Comparison of ENCODE assay signal across 11 mouse cellular contexts in the genomic region with DNA sequence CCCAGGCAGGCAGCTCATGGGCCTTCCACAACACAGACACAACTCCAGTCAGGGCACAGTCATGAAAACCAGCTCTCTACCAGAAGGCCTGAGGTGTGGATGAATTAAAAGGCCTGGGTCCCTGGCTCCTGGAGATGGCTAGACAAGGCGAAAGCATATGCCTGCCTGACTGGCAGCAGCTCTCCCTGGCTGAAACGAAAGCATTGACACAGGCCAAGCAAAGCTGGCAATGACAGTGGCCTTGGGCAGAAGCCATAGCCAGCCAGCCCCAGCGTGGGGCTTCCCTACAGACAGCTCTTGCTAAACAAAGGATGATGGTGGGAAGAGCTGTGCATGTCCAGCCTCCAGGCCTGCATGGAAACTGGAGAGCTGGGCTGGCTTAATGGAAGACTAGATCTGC.
DNase-seq lines count a peak whose midpoint lies in the region; ATAC-seq and TF ChIP-seq lines count a peak whose summit lies in the region.
"Had no signal": no experiment of that assay in that cellular context is flagged by ENCODE, and none has a peak within 500 bp of the region (broad histone marks: within the 10 kb centered on the region; RNA-seq: fewer than 3 reads in every experiment).

No protein-coding gene starts in this region.

- no peaks in the 10 kb centered on the region for H3K36me3 ChIP-seq in forebrain, embryonic 10.5 days (replicated peaks)
- no peaks in the 10 kb centered on the region for H3K36me3 ChIP-seq in forebrain, embryonic 12.5 days (replicated peaks)
- no peaks in the 10 kb centered on the region for H3K36me3 ChIP-seq in neural tube, embryonic 13.5 days
- H3K36me3 ChIP-seq in embryonic facial prominence, embryonic 15.5 days: no peaks in the 10 kb centered on the region
- H3K36me3 ChIP-seq in midbrain, postnatal 0 days (ENCODE audit: insufficient read depth, low read length): no peaks in the 10 kb centered on the region
- H3K36me3 ChIP-seq in liver, embryonic 11.5 days (ENCODE audit: control insufficient read depth, insufficient read depth, low read length): no peaks in the 10 kb centered on the region
- H3K36me3 ChIP-seq: heart, embryonic 15.5 days had no signal

- no peak overlapping the region for H3K9ac ChIP-seq in forebrain, embryonic 12.5 days
- no peak overlapping the region for H3K9ac ChIP-seq in neural tube, embryonic 13.5 days
- H3K9ac ChIP-seq in embryonic facial prominence, embryonic 15.5 days: no peak overlapping the region
- H3K9ac ChIP-seq in midbrain, postnatal 0 days (replicated peaks; ENCODE audit: low read length, poor library complexity, severe bottlenecking): no peak overlapping the region
- H3K9ac ChIP-seq in liver, embryonic 11.5 days (ENCODE audit: low read depth, low read length): no peak overlapping the region
- H3K9ac ChIP-seq: heart, embryonic 15.5 days; liver, embryonic 14.5 days had no signal

- no peak for TF ChIP-seq CTCF in midbrain, postnatal 0 days (IDR thresholded peaks at IDR 0.05)

- H3K27ac ChIP-seq in forebrain, embryonic 10.5 days: peak overlapping the region; percentile 71
- no peak overlapping the region for H3K27ac ChIP-seq in forebrain, embryonic 12.5 days
- peak overlapping the region; percentile 56; the same call in 1 of the 2 replicates for H3K27ac ChIP-seq in neural tube, embryonic 13.5 days (replicated peaks)
- H3K27ac ChIP-seq in embryonic facial prominence, embryonic 15.5 days (replicated peaks): peak overlapping the region; percentile 39; the same call in 1 of the 2 replicates
- no peak overlapping the region for H3K27ac ChIP-seq in midbrain, postnatal 0 days (ENCODE audit: low read depth, low read length)
- H3K27ac ChIP-seq in liver, embryonic 11.5 days (ENCODE audit: low read depth, low read length): no peak overlapping the region
- H3K27ac ChIP-seq: heart, embryonic 15.5 days; layer of hippocampus, adult 2 months; liver, embryonic 14.5 days had no signal

- WGBS in forebrain, embryonic 10.5 days: 77% methylated on average over 3 of the region's 3 CpGs
- WGBS in forebrain, embryonic 12.5 days: 78% methylated on average over 3 of the region's 3 CpGs
- WGBS in neural tube, embryonic 13.5 days: 65% methylated on average over 3 of the region's 3 CpGs
- WGBS in embryonic facial prominence, embryonic 15.5 days: 64% methylated on average over 3 of the region's 3 CpGs
- WGBS in midbrain, postnatal 0 days: 58% methylated on average over 3 of the region's 3 CpGs
- WGBS in liver, embryonic 11.5 days: 71% methylated on average over 3 of the region's 3 CpGs

- no peak for DNase-seq in forebrain, embryonic 10.5 days (ENCODE audit: extremely low spot score, low spot score)
- no peak for DNase-seq in neural tube, embryonic 10.5 days (ENCODE audit: extremely low spot score, low spot score)
- DNase-seq in midbrain, postnatal 0 days (ENCODE audit: low spot score): peak; percentile 89
- DNase-seq in kidney, postnatal 36 days: no peak
- no peak for DNase-seq in liver, embryonic 11.5 days (ENCODE audit: low spot score)

- H3K4me1 ChIP-seq in forebrain, embryonic 10.5 days: peaks cover 22% of the 10 kb centered on the region
- H3K4me1 ChIP-seq in forebrain, embryonic 12.5 days: 0 out of 2 replicates have a peak, but pooled peaks cover 11% of the 10 kb centered on the region
- H3K4me1 ChIP-seq in neural tube, embryonic 13.5 days (replicated peaks): peaks cover 21% of the 10 kb centered on the region
- peaks cover 7% of the 10 kb centered on the region; the same call in 1 of the 2 replicates for H3K4me1 ChIP-seq in embryonic facial prominence, embryonic 15.5 days
- no peaks in the 10 kb centered on the region for H3K4me1 ChIP-seq in midbrain, postnatal 0 days (ENCODE audit: insufficient read depth, low read length)
- H3K4me1 ChIP-seq in liver, embryonic 11.5 days (replicated peaks; ENCODE audit: control insufficient read depth, insufficient read depth, low read length): no peaks in the 10 kb centered on the region

- no peaks in the 10 kb centered on the region for H3K27me3 ChIP-seq in forebrain, embryonic 10.5 days (ENCODE audit: poor library complexity, severe bottlenecking)
- H3K27me3 ChIP-seq in forebrain, embryonic 12.5 days: no peaks in the 10 kb centered on the region
- no peaks in the 10 kb centered on the region for H3K27me3 ChIP-seq in neural tube, embryonic 13.5 days
- no peaks in the 10 kb centered on the region for H3K27me3 ChIP-seq in embryonic facial prominence, embryonic 15.5 days
- H3K27me3 ChIP-seq in midbrain, postnatal 0 days (ENCODE audit: insufficient read depth, low read length): no peaks in the 10 kb centered on the region
- H3K27me3 ChIP-seq in liver, embryonic 11.5 days (replicated peaks; ENCODE audit: control insufficient read depth, insufficient read depth, low read length): no peaks in the 10 kb centered on the region
- H3K27me3 ChIP-seq: heart, embryonic 15.5 days had no signal

- H3K4me2 ChIP-seq in forebrain, embryonic 12.5 days: no peak overlapping the region
- H3K4me2 ChIP-seq in neural tube, embryonic 13.5 days: no peak overlapping the region
- H3K4me2 ChIP-seq in embryonic facial prominence, embryonic 15.5 days (replicated peaks): no peak overlapping the region
- H3K4me2 ChIP-seq in midbrain, postnatal 0 days (ENCODE audit: low read depth, low read length, poor library complexity, severe bottlenecking): no peak overlapping the region
- H3K4me2 ChIP-seq in liver, embryonic 11.5 days: no peak overlapping the region
- H3K4me2 ChIP-seq: heart, embryonic 15.5 days had no signal

- H3K4me3 ChIP-seq in forebrain, embryonic 10.5 days: no peak overlapping the region
- H3K4me3 ChIP-seq in forebrain, embryonic 12.5 days (replicated peaks): no peak overlapping the region
- no peak overlapping the region for H3K4me3 ChIP-seq in neural tube, embryonic 13.5 days
- H3K4me3 ChIP-seq in embryonic facial prominence, embryonic 15.5 days (replicated peaks): no peak overlapping the region
- H3K4me3 ChIP-seq in midbrain, postnatal 0 days (ENCODE audit: low read depth, low read length): no peak overlapping the region
- no peak overlapping the region for H3K4me3 ChIP-seq in liver, embryonic 11.5 days (ENCODE audit: low read depth, low read length)
- H3K4me3 ChIP-seq: heart, embryonic 15.5 days; layer of hippocampus, adult 2 months had no signal

- no peaks in the 10 kb centered on the region for H3K9me3 ChIP-seq in forebrain, embryonic 10.5 days
- no peaks in the 10 kb centered on the region for H3K9me3 ChIP-seq in forebrain, embryonic 12.5 days
- no peaks in the 10 kb centered on the region for H3K9me3 ChIP-seq in neural tube, embryonic 13.5 days
- no peaks in the 10 kb centered on the region for H3K9me3 ChIP-seq in embryonic facial prominence, embryonic 15.5 days (replicated peaks)
- H3K9me3 ChIP-seq in midbrain, postnatal 0 days (ENCODE audit: low read length): no peaks in the 10 kb centered on the region
- no peaks in the 10 kb centered on the region for H3K9me3 ChIP-seq in liver, embryonic 11.5 days (ENCODE audit: control insufficient read depth, low read length)
- H3K9me3 ChIP-seq: heart, embryonic 15.5 days had no signal

- ATAC-seq in forebrain, embryonic 12.5 days (ENCODE audit: low FRiP score): no peak
- ATAC-seq in neural tube, embryonic 13.5 days (ENCODE audit: low read depth): no peak
- no peak for ATAC-seq in embryonic facial prominence, embryonic 15.5 days (ENCODE audit: insufficient number of reproducible peaks, low FRiP score, low TSS enrichment, low read depth)
- ATAC-seq in midbrain, postnatal 0 days (ENCODE audit: low FRiP score): peak; percentile 60; the same call in 1 of the 2 replicates
- ATAC-seq in liver, embryonic 11.5 days (replicated peaks; ENCODE audit: low FRiP score): no peak

Comparison
In these comparisons a context has a peak if more than half of its experiments do, and no peak if none do; other contexts are left out.
1. H3K27ac ChIP-seq: peak in forebrain, embryonic 10.5 days (single experiment), neural tube, embryonic 13.5 days (single experiment) and embryonic facial prominence, embryonic 15.5 days (single experiment); none in forebrain, embryonic 12.5 days (single experiment), midbrain, postnatal 0 days (single experiment) and liver, embryonic 11.5 days (single experiment).